Mouse (Mus musculus) megakaryocyte progenitor cell, adult 5-6 weeks (primary cell): ENCODE data around the gene Brinp3. TPM values are rescaled to one million over a fixed set of nuclear protein-coding genes. Genes with fewer than 3 reads are reported as not detected.

Experiments used
- ATAC-seq: replicated peaks from 2 replicates; pipeline ENCODE4 v1.8.0; 2016; ENCODE audit warnings: mild to moderate bottlenecking, moderate TSS enrichment, inconsistent platforms; ENCODE audit not compliant: poor library complexity
- total RNA-seq, 2 experiments: library from RNA; stranded (forward) in 1 of 2; stranded (reverse) in 1 of 2; fragments of 157-497, 149-512 nt in 1 of 2; fragments of 200-1000 nt in 1 of 2; gene quantifications; 2 replicates each; pipeline versions ENCODE4 v1.2.3 to v1.2.4; 2015 to 2017

Gene Brinp3
- not detected in 2 replicates for total RNA-seq (2015)
- not detected in 2 replicates for total RNA-seq (2017)

GRCm38 (mm10) chr1:146494681-146495331 is at the start of gene Brinp3:
Gene Brinp3 (plus strand): TSS chr1:146494760.
- ATAC-seq, result no peak

- ATAC-seq, result no peak
These were observed 339 bp upstream of the Brinp3 start for GRCm38 (mm10) chr1:146494221-146494620.

- no peak for ATAC-seq
These were observed 826 bp downstream of the Brinp3 start for GRCm38 (mm10) chr1:146495386-146495785.

GRCm38 (mm10) chr1:146497381-146498081 is 3.0 kb downstream of the Brinp3 start:
- ATAC-seq, result peak; percentile 42; the same call in 1 of the 2 replicates

- ATAC-seq, result peak; percentile 3; the same call in 1 of the 2 replicates
These were observed 3.7 kb downstream of the Brinp3 start for GRCm38 (mm10) chr1:146498085-146498779.

GRCm38 (mm10) chr1:146498780-146499114 is 4.2 kb downstream of the Brinp3 start:
- no peak for ATAC-seq

- no peak for ATAC-seq
These were observed 20.8 kb downstream of the Brinp3 start for GRCm38 (mm10) chr1:146515377-146515776.

- ATAC-seq, result no peak
These were observed 29.4 kb downstream of the Brinp3 start for GRCm38 (mm10) chr1:146523727-146524573.

- ATAC-seq, result no peak
These were observed 34.0 kb downstream of the Brinp3 start for GRCm38 (mm10) chr1:146528572-146528971.

GRCm38 (mm10) chr1:146546847-146547428 is 52.4 kb downstream of the Brinp3 start:
- ATAC-seq, result no peak

GRCm38 (mm10) chr1:146556982-146557381 is 62.4 kb downstream of the Brinp3 start:
- no peak for ATAC-seq

- no peak for ATAC-seq
These were observed 67.6 kb downstream of the Brinp3 start for GRCm38 (mm10) chr1:146562144-146562543.

- no peak for ATAC-seq
These were observed 89.6 kb downstream of the Brinp3 start for GRCm38 (mm10) chr1:146584181-146584580.

- no peak for ATAC-seq
These were observed 138.3 kb downstream of the Brinp3 start for GRCm38 (mm10) chr1:146632895-146633294.

- no peak for ATAC-seq
These were observed 162.7 kb downstream of the Brinp3 start for GRCm38 (mm10) chr1:146657214-146657613.

- no peak for ATAC-seq
These were observed 206.2 kb downstream of the Brinp3 start for GRCm38 (mm10) chr1:146700724-146701123.

GRCm38 (mm10) chr1:146719556-146719955 is 225.0 kb downstream of the Brinp3 start:
- no peak for ATAC-seq

GRCm38 (mm10) chr1:146724784-146725513 is 230.4 kb downstream of the Brinp3 start:
- ATAC-seq, result peak; percentile 79

GRCm38 (mm10) chr1:146751066-146751465 is 256.5 kb downstream of the Brinp3 start:
- ATAC-seq, result no peak

GRCm38 (mm10) chr1:146783259-146783658 is 288.7 kb downstream of the Brinp3 start:
- ATAC-seq, result no peak
